Mouse (Mus musculus) liver, postnatal 0 days (tissue): ENCODE data around the gene Gm49369. TPM values are rescaled to one million over a fixed set of nuclear protein-coding genes. Genes with fewer than 3 reads are reported as not detected.
"Not testable (repeated sequence)": the region's sequence is repeated elsewhere in the genome, so short reads cannot be mapped to it uniquely, and the experiment has no call there.

Experiments used
- ATAC-seq: fragments of 200-750 bp; cut with Nextera tagmentation; 2 replicates; pipeline ENCODE4 v1.8.0; 2017; ENCODE audit warnings: mild to moderate bottlenecking, moderate library complexity
- DNase-seq: peaks from one replicate; pipeline ENCODE4 v3.0.0-alpha.2; 2016
- H3K27ac ChIP-seq: fragments of 300-500 bp; sonication (generic); 2 replicates; pipeline ENCODE4 v1.5.1; 2014; ENCODE audit warnings: antibody characterized with exemption, moderate library complexity, mild to moderate bottlenecking, low read depth
- H3K27me3 ChIP-seq: fragments of 300-500 bp; sonication (generic); 2 replicates; pipeline ENCODE4 v1.6.1; 2014; ENCODE audit warnings: low read length, control low read depth, mixed read lengths; ENCODE audit not compliant: insufficient read depth
- H3K36me3 ChIP-seq: fragments of 300-500 bp; sonication (generic); replicated peaks from 2 replicates; pipeline ENCODE4 v1.6.1; 2014; ENCODE audit warnings: mild to moderate bottlenecking, control low read depth, low read length, moderate library complexity, mixed read lengths; ENCODE audit not compliant: insufficient read depth
- H3K4me1 ChIP-seq: fragments of 300-500 bp; sonication (generic); 2 replicates; pipeline ENCODE4 v1.6.1; 2014; ENCODE audit warnings: antibody characterized with exemption, mild to moderate bottlenecking, control low read depth; ENCODE audit not compliant: insufficient read depth
- H3K4me2 ChIP-seq: fragments of 300-500 bp; sonication (generic); 2 replicates; pipeline ENCODE4 v1.6.1; 2014; ENCODE audit warnings: low read depth, mild to moderate bottlenecking, low read length, moderate library complexity, mixed read lengths
- H3K4me3 ChIP-seq: fragments of 300-500 bp; sonication (generic); 2 replicates; pipeline ENCODE4 v1.5.1; 2014; ENCODE audit warnings: low read depth, low read length
- H3K9ac ChIP-seq: fragments of 300-500 bp; sonication (generic); replicated peaks from 2 replicates; pipeline ENCODE4 v1.6.1; 2014; ENCODE audit warnings: mild to moderate bottlenecking, moderate library complexity
- H3K9me3 ChIP-seq: fragments of 300-500 bp; sonication (generic); 2 replicates; pipeline ENCODE4 v1.6.1; 2016; ENCODE audit warnings: mild to moderate bottlenecking, control low read depth, low read length, mixed read lengths
- CTCF ChIP-seq: sonication (generic); IDR thresholded peaks from 2 replicates; pipeline ENCODE4 v1.5.1; 2016; ENCODE audit warnings: antibody characterized with exemption, low read depth
- EP300 ChIP-seq: IDR thresholded peaks from 2 replicates; pipeline ENCODE4 v1.6.1; 2016; ENCODE audit warnings: antibody characterized with exemption, low read depth, mild to moderate bottlenecking
- WGBS: fragments of 180-500 bp; shearing (Covaris S2); extraction: QIAGEN DNeasy Blood & Tissue Kit; methylation state at CpG from one replicate; pipeline ENCODE4 v1.1.7; 2014; ENCODE audit not compliant: insufficient replicate concordance; 5-methylcytosine and 5-hydroxymethylcytosine counted together
- polyA plus RNA-seq: library from polyadenylated mRNA; unstranded; fragments of >200 nt; fragmentation: Nextera tagmentation; extraction: Ambion mirVana; gene quantifications from 2 replicates; pipeline ENCODE4 v1.2.1, GENCODE M21; 2015

The Gm49369 gene
- polyA plus RNA-seq, 1 experiment from 2014 or later, result not detected

DNA sequence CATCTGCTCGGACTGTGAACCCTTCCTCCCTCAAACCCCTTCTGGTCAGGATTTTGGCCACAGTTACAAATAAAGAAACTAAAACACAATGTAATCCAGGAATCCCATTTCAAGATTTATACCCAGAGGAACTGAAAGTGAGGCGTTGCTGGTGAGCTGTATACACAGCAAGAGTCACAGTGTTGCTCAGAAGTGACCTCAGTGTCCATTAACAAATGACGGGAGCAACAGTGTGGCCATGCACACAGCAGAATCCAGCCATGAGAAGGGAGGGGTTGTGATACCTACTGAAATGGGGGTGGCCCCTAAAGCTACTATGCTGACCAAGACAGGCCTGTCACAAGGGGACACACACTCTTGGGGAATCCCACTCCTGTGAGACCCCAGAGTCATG lies 40.2 kb downstream of the Gm49369 start:
- peak; percentile 18; the same call in 1 of the 2 replicates for ATAC-seq
- no peak for DNase-seq
- no peaks in the 10 kb centered on the region for H3K36me3 ChIP-seq
- H3K27ac ChIP-seq, result peak overlapping the region; percentile 9
- TF ChIP-seq CTCF (no peak), EP300 (no peak)
- 51% methylated on average over 3 of the region's 3 CpGs for WGBS
- H3K4me3 ChIP-seq, result no peak overlapping the region
- H3K27me3 ChIP-seq, result no peaks in the 10 kb centered on the region
- H3K9ac ChIP-seq, result no peak overlapping the region
- H3K4me2 ChIP-seq, result no peak overlapping the region
- peaks cover 26% of the 10 kb centered on the region for H3K4me1 ChIP-seq
- no peaks in the 10 kb centered on the region for H3K9me3 ChIP-seq

- H3K27ac ChIP-seq, result peak overlapping the region; percentile 9
- ATAC-seq (peak; percentile 14; the same call in 1 of the 2 replicates), DNase-seq (no peak)
- H3K36me3 ChIP-seq, result no peaks in the 10 kb centered on the region
- 61% methylated on average over 10 of the region's 10 CpGs for WGBS
- H3K27me3 ChIP-seq, result no peaks in the 10 kb centered on the region
- H3K9ac ChIP-seq, result no peak overlapping the region
- TF ChIP-seq CTCF (no peak), EP300 (no peak)
- peaks cover 26% of the 10 kb centered on the region for H3K4me1 ChIP-seq
- H3K4me2 ChIP-seq, result no peak overlapping the region
- H3K9me3 ChIP-seq, result no peaks in the 10 kb centered on the region
- no peak overlapping the region for H3K4me3 ChIP-seq
Measured at GRCm38 (mm10) chr7:142341564-142342246, 40.8 kb downstream of the Gm49369 start.

GRCm38 (mm10) chr7:142340269-142340970 lies 42.0 kb downstream of the Gm49369 start:
- WGBS, result 35% methylated on average over 10 of the region's 10 CpGs
- H3K4me1 ChIP-seq, result peaks cover 25% of the 10 kb centered on the region
- TF ChIP-seq CTCF (peak; percentile 65), EP300 (no peak)
- H3K4me3 ChIP-seq, result no peak overlapping the region
- ATAC-seq (peak; percentile 74), DNase-seq (peak; percentile 71)
- no peak overlapping the region for H3K9ac ChIP-seq
- H3K4me2 ChIP-seq, result peak overlapping the region; percentile 13; the same call in 1 of the 2 replicates
- H3K36me3 ChIP-seq, result no peaks in the 10 kb centered on the region
- no peaks in the 10 kb centered on the region for H3K27me3 ChIP-seq
- no peaks in the 10 kb centered on the region for H3K9me3 ChIP-seq
- H3K27ac ChIP-seq, result peak overlapping the region; percentile 66; the same call in 1 of the 2 replicates

GRCm38 (mm10) chr7:142335151-142335550 lies 47.3 kb downstream of the Gm49369 start:
- no peak for ATAC-seq
- TF ChIP-seq CTCF (no peak), EP300 (no peak)

DNA sequence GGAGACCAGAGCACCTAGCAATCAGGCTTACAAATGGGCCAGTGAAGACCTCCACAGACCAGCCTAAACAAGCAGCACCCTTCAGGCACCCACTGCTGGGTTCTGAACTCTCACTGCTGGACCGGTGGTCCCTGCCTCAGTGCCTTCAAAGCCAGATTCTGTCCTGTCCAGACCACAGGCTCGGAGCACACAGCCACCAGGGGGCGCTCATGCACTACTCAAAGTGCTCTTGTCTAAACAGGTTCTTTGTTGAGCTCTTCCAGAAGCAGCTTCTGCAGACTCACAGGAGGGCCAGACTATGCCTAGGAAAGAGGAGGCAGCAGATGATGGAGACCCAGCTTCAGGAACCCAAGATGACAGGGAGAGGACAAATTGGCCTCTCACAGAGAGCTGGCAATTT lies 48.2 kb downstream of the Gm49369 start:
- H3K9me3 ChIP-seq, result no peaks in the 10 kb centered on the region
- no peaks in the 10 kb centered on the region for H3K27me3 ChIP-seq
- no peaks in the 10 kb centered on the region for H3K36me3 ChIP-seq
- WGBS, result 6% methylated on average over 3 of the region's 3 CpGs
- no peak for TF ChIP-seq EP300
- peak; percentile 98 for TF ChIP-seq CTCF
- H3K4me3 ChIP-seq, result no peak overlapping the region
- no peak overlapping the region for H3K27ac ChIP-seq
- H3K9ac ChIP-seq, result no peak overlapping the region
- DNase-seq (peak; percentile 93), ATAC-seq (peak; percentile 70)
- H3K4me1 ChIP-seq, result peaks cover 7% of the 10 kb centered on the region
- H3K4me2 ChIP-seq, result no peak overlapping the region

More at GRCm38 (mm10) chr7:142335151-142335550, 47.3 kb downstream of the Gm49369 start:
- Histone ChIP-seq H3K4me3 (no peak overlapping the region), H3K9me3 (no peaks in the 10 kb centered on the region), H3K9ac (no peak overlapping the region), H3K4me1 (peaks cover 11% of the 10 kb centered on the region), H3K4me2 (no peak overlapping the region), H3K27ac (no peak overlapping the region), H3K36me3 (no peaks in the 10 kb centered on the region), H3K27me3 (no peaks in the 10 kb centered on the region)
- DNase-seq, result no peak
- 85% methylated on average over 8 of the region's 8 CpGs for WGBS

GRCm38 (mm10) chr7:142332741-142333140 lies 49.7 kb downstream of the Gm49369 start:
- not testable (repeated sequence) for H3K4me1 ChIP-seq, H3K27ac ChIP-seq, H3K9me3 ChIP-seq, DNase-seq, ATAC-seq, H3K4me2 ChIP-seq, H3K27me3 ChIP-seq, H3K4me3 ChIP-seq, H3K9ac ChIP-seq, H3K36me3 ChIP-seq
- 87% methylated on average over 2 of the region's 9 CpGs for WGBS
